Mouse (Mus musculus) MEL (cell line): Measurements from ENCODE around the gene Tsc22d4.

ENCODE experiments used
- CHD2 ChIP-seq: IDR thresholded peaks from 2 replicates; pipeline ENCODE4 v1.6.1; 2011; ENCODE audit warnings: low read length, improper control_type of control experiment
- CTCF ChIP-seq, 3 experiments: IDR thresholded peaks in 2 of 3; conservative IDR thresholded peaks in 1 of 3; 2 replicates each; pipeline ENCODE4 v1.5.1; 2011 to 2012; ENCODE audit warnings: low read length in 3 of 3, low read depth in 2 of 3, mild to moderate bottlenecking in 2 of 3, improper control_type of control experiment in 1 of 3, inconsistent platforms in 1 of 3, mixed read lengths in 1 of 3, moderate library complexity in 1 of 3; ENCODE audit not compliant: control insufficient read depth in 1 of 3, insufficient read depth in 1 of 3, poor library complexity in 1 of 3, severe bottlenecking in 1 of 3
- ETS1 ChIP-seq: IDR thresholded peaks from 2 replicates; pipeline ENCODE4 v1.6.1; 2012; ENCODE audit warnings: low read depth, mild to moderate bottlenecking, inconsistent platforms, low read length, improper control_type of control experiment, moderate library complexity
- GATA1 ChIP-seq: IDR thresholded peaks from 2 replicates; pipeline ENCODE4 v1.6.1; 2011; ENCODE audit warnings: low read depth, low read length, improper control_type of control experiment
- HCFC1 ChIP-seq: IDR thresholded peaks from 2 replicates; pipeline ENCODE4 v1.6.1; 2012; ENCODE audit warnings: low read depth, mild to moderate bottlenecking, inconsistent platforms, low read length, improper control_type of control experiment, moderate library complexity
- MAFK ChIP-seq: IDR thresholded peaks from 2 replicates; pipeline ENCODE4 v1.6.1; 2011; ENCODE audit warnings: low read depth, mild to moderate bottlenecking, low read length, improper control_type of control experiment, borderline replicate concordance
- RCOR1 ChIP-seq: IDR thresholded peaks from 2 replicates; pipeline ENCODE4 v1.6.1; 2012; ENCODE audit warnings: low read depth, mild to moderate bottlenecking, inconsistent platforms, low read length, improper control_type of control experiment
- ZNF384 ChIP-seq: IDR thresholded peaks from 2 replicates; pipeline ENCODE4 v1.6.1; 2012; ENCODE audit warnings: low read depth, mild to moderate bottlenecking, inconsistent platforms, low read length, improper control_type of control experiment

DNA sequence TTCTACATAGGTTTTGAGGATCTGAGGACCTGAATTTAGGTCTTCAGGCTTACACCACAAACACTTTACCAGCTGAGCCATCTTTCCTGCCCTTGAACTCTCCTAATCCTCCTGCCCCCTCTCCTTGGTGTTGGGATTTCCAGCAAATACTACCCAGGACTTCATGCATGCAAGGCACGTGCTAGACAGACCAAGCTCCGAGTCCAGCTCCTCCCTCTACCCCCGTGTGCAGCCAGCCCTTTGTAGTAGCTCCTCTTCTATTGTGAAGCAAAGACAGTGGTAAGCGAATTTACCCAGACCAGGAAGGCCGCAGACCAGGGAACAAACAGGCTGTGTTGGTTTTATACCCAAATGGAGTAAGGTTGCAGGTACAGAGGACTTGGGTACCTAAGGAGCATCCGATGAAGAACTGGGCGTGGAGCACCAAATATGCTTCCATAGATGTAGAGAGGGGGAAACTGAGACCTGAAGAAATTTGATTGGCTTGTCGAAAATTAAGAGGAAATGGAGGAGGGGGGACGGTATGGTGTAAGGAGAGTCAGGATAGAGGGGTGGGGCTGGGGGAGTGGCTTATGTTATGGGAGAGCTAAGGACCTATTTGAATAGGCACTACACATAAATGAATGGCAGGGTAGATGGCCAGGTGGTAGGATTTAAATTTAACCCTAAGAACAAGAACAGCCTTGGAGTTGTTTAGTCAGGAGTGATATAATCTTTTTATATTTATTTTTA, 19.2 kb downstream of the Tsc22d4 start:
- TF ChIP-seq RCOR1 = no peak
- no peak for TF ChIP-seq CTCF (IDR thresholded peaks at IDR 0.05 in 2 of 3, conservative IDR thresholded peaks at IDR 0.05 in 1 of 3; ENCODE audit: control insufficient read depth in 1 of 3, insufficient read depth in 1 of 3, low read depth in 2 of 3, low read length in 3 of 3, poor library complexity in 1 of 3, severe bottlenecking in 1 of 3)
- no peak for TF ChIP-seq ZNF384
- no peak for TF ChIP-seq HCFC1
- TF ChIP-seq GATA1 = no peak
- TF ChIP-seq MAFK = no peak
- no peak for TF ChIP-seq CHD2
- TF ChIP-seq ETS1 = no peak
